Mouse (Mus musculus) lung, postnatal 0 days (tissue): Measurements from ENCODE around the gene Gnpat.

Experiments
- CTCF ChIP-seq: IDR thresholded peaks from 2 replicates; pipeline ENCODE4 v1.5.1; 2016; ENCODE audit warnings: antibody characterized with exemption, mild to moderate bottlenecking
- EP300 ChIP-seq: IDR thresholded peaks from 2 replicates; pipeline ENCODE4 v1.6.1; 2016; ENCODE audit warnings: antibody characterized with exemption, mild to moderate bottlenecking, control low read depth

- TF ChIP-seq EP300 (0 out of 2 replicates have a peak, but pooled peaks have one; percentile 30), CTCF (peak; percentile 13; the same call in 1 of the 2 replicates)
These were observed 33.3 kb downstream of the Gnpat start for GRCm38 (mm10) chr8:124896010-124896631.
